In the genomic region with DNA sequence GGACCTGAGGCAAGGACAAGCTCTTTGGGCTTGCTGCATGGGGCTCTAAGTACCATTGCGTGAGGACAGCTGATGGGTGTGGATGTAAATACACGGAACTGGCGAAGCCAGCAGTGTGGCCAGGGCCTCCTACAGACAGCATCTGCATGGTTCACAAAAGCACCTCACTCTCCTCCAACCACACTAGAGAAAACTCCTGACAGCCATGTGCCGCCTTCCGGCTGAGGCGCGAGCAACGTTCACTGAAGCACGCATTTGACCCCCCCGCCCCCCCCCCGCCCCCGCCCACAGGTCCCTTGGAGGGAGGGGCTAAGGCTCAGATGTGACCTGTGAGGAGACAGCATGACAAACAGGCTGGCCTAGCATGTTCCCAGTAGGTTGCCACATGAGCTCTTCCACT, we compare ENCODE assay signal across 10 mouse cellular contexts.
"Had no signal": no experiment of that assay in that cellular context is flagged by ENCODE, and none has a peak within 500 bp of the region (broad histone marks: within the 10 kb centered on the region; RNA-seq: fewer than 3 reads in every experiment).

No protein-coding gene starts in this region.

- H3K4me3 ChIP-seq: limb, embryonic 12.5 days had no signal

- H3K27me3 ChIP-seq: limb, embryonic 12.5 days had no signal

- H3K4me2 ChIP-seq: limb, embryonic 12.5 days; lung, embryonic 14.5 days; midbrain, embryonic 11.5 days had no signal

- H3K9ac ChIP-seq: limb, embryonic 12.5 days; liver, embryonic 14.5 days; lung, embryonic 14.5 days had no signal

- H3K27ac ChIP-seq: kidney, postnatal 0 days; limb, embryonic 12.5 days; liver, embryonic 14.5 days had no signal

- DNase-seq: kidney, postnatal 36 days; layer of hippocampus, adult 9-11 months; liver; lung, embryonic 14.5 days; lung, postnatal 10 days; thymus, postnatal 36 days had no signal

- H3K9me3 ChIP-seq: limb, embryonic 12.5 days had no signal
